Mouse (Mus musculus) ovary, postnatal 10 days (tissue): Measurements from ENCODE around the gene Pak3.
"Not testable (repeated sequence)": the region's sequence is repeated elsewhere in the genome, so short reads cannot be mapped to it uniquely, and the experiment has no call there.

ENCODE experiments used
- DNase-seq: peaks from one replicate; pipeline ENCODE4 v3.0.0; 2022; ENCODE audit warnings: low spot score

The Pak3 gene

DNA sequence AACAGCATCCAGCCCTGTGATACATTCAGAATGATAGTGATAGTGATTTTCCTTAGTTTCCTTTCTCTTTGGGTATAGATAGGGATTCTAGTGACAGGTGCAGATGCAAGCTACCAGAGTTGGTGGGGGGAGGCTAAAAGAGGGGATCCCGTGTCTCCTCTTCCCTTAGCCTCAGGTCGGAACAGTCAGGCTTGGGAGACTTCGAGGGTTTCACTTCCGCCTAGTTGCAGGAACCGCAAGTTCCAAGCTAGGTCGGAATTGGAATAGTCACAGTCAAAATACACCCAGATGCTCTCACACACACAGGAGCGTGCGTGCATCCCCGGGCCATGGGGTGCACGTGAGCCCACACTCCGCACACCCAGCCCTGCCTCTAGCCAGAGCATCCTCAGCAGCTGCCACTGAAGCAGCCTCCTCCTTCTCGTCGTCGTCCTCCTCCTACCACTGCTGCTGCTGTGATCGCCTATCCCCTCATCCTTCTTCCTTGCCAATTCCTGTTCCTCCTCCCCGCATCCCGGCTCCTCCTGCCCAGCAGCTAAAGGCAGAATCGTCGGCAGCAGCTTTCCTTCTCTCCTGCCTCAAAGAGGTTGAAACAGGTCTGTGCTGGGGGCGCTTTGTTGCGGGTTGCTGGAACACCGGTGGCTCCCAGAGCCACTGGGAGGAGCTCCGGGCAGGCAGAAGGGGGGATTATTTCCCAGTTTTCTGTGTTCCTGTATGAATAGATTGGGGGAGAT lies at the start of gene Pak3:
Pak3 (plus strand) TSS at position 424 of the 734 bp plus-strand sequence.
- no peak for DNase-seq

DNA sequence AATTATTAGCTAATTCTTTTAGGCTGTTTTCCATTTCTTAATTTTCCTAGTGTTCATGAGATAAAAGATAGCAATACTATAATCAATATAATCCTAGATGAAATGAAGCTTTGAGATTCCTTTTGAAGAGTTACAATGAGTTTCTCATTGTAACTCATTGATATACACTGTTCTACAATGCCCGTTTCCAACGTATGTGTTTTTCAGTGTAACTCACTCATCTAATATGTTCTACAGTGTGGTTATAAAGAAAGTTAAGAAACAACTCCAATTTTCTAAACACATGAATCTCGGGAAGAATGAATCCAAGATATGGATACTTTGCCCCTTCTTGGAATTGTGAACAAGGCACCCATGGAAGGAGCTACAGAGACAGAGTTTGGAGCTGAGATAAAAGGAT lies 35.5 kb upstream of the Pak3 start:
- peak; percentile 100 for DNase-seq

GRCm38 (mm10) chrX:143501053-143501695 lies 17.2 kb upstream of the Pak3 start:
- DNase-seq = no peak

- DNase-seq = no peak
Measured at GRCm38 (mm10) chrX:143501776-143502365, 16.5 kb upstream of the Pak3 start.

DNA sequence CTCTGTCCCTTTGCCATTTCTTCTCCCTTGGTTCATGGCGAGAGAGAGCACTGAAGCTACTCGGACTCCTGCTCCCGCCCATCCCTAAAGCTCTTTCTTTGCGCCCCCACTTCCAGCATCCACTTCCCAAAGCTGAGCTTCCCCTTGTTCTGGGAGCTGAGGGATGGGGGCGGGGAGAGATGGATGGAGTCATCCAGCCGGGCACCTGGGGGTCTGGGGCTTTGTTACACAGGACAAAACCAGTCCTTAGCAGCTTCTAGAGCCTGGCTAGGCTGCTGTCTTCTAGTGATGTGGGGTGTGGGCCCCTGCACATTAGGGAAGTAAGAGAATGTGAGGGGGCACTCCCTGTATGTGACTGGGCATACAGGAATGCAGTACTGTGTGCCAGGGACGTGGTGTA lies 526 bp downstream of the Pak3 start:
- no peak for DNase-seq

DNA sequence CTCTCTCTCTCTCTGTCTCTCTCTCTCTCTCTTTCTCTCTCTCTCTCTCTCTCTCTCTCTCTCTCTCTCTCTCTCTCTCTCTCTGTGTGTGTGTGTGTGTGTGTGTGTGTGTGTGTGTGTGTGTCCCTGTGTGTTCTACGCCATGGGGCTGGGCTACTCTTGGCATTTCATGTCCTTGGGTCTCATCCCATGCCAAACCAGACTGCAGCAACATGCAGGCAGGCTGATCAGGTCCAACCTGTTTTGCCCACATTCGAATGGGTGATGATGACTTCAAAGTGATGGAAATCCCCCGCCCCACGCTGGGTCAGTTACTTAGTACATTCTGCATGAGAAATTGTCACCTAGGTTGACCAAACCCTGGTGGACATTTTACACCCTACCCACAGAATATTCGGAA lies 1.1 kb downstream of the Pak3 start:
- not testable (repeated sequence) for DNase-seq

DNA sequence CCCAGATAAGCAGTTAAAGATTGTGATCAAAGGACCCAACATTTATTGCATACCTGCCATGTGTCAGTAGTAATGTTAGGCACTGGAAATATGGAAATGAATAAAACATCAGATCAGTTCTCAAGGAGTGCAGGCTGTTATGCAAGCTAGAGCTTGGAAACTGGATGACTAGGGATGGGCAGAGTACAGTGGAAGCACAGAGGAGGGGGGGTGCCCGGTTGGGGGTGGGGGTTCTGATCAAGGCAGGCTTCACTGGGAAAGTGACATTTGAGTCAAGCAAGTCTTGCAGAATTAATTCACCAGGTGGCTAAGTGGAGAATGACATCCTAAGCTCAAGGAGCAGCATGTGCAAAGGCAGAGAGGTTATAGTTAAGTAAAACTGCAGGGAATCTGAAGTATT lies 1.8 kb downstream of the Pak3 start:
- no peak for DNase-seq

DNA sequence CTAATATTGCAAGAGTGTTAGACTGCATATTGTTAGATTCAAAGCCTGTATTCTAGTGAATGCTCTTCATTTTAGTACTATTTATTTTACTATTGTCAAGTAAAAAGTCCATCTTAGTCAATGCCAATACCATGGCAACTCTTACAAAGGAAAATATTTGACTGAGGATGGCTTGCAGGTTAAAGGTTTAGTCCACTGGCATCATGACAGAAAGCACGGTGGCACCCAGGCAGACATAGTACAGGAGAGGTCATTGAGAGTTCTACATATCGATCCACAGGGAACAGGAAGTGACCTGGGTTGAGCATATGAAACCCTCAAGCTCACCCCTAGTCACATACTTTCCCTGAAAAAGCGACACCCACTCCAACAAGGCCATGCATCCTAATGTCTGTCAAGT lies 13.9 kb downstream of the Pak3 start:
- no peak for DNase-seq

DNA sequence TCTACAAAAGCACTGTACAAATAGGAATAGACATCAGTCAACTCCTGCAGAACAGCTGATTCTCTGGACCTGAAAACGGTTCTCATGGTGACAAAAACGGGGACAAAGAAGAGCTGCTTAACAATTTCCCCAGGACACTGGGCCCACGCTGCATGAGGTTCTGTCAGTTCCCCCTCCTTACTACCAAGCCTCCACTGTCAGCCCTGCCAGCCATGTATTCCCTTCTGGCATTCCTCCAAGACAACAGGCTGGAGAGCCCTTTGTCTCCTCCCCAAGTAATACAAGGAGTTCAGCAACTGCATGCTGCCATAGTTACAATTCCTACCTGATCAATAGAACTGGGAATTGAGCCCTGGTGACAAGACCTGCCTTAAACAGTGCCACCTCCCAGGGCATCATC lies 15.2 kb downstream of the Pak3 start:
- no peak for DNase-seq

DNA sequence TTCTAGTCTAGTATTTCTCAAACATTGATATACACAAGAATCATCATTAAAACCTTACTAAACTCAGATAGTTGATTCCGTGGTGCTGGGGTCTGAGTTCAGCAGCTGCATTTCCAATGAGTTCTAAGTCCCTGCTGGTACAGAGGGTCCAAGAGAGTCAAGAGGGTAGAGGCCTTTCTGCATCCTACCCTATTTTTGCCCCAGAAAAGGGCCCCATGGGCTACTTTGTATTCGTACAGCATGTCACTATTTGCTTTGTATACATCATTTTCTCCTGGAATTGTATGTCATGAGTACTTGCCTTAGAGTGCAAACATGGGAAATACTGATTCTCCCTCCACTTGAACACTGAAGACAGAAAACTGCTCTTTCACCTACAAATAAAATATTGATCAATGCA lies 24.4 kb downstream of the Pak3 start:
- DNase-seq = no peak

GRCm38 (mm10) chrX:143543186-143543793 lies 24.9 kb downstream of the Pak3 start:
- DNase-seq = no peak

GRCm38 (mm10) chrX:143573691-143574090 lies 55.3 kb downstream of the Pak3 start:
- DNase-seq = no peak

GRCm38 (mm10) chrX:143579925-143580324 lies 61.5 kb downstream of the Pak3 start:
- DNase-seq = no peak

GRCm38 (mm10) chrX:143580458-143580959 lies 62.1 kb downstream of the Pak3 start:
- DNase-seq = no peak

DNA sequence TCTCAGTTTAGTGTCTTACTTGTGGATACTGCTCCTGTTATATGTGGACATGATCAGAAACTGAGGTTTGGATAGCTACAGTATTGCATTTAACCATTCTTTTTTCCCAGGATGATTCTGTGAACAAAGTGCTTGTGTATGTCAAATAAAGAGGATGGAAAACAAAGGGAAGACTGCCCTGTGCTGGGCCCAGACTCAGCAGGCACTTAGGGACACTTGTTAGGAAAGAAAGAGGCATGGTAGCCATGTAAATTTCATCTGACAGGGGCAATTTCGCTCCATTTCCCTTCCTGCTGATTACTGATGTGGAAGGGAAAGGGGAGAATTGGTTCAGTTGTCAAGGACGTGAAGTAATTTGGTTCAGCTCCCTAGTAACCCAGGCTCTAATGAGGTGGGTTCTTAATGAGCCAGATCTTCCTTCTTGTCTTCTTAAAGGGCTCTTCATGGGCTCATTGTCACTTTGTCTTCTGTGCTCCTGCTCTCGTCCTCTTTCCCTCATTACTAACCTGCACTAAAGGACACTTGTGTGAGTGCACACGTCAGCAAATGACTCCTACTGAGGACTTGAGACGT lies 88.6 kb downstream of the Pak3 start:
- DNase-seq = no peak

GRCm38 (mm10) chrX:143618734-143619133 lies 100.3 kb downstream of the Pak3 start:
- no peak for DNase-seq

DNA sequence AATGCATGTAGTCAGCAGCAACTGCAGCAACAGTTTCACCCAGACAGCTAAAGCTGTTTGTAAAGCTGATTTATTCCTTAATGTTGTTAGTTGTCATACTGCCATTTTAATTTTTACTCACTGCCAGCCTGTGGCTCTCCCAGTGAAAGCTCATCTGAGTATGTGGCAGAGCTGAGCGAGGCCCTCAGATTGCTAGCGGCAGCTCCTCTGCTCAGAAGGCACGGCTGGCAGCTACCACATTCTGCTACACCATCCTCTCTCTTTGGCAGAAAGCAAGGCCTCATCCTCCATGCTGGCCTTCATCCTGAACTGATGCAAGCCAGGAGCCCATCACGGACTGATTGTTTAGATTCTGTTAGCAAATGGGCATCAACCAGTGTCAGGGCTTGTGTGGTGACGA lies 109.4 kb downstream of the Pak3 start:
- DNase-seq = no peak

GRCm38 (mm10) chrX:143643936-143644335 lies 125.5 kb downstream of the Pak3 start:
- DNase-seq = no peak

DNA sequence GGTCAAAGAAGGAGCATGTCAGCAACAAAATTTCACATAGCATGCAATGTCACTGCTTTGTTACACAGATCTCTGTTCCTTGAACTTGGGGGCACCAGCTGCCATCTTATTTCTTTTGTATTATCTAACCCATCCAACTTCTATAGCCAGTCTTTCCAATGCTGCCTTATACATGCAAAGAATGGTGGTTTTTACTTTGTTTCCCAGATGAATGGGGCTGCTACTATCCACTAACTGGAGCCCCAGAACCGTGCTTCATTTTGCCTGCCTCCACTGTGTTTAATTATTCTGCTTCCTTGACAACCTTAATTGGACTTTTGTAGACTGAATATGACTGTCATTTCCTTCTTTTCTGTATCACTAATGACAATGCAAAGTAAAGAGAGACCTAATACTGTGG lies 126.4 kb downstream of the Pak3 start:
- no peak for DNase-seq

GRCm38 (mm10) chrX:143654308-143655176 lies 136.2 kb downstream of the Pak3 start:
- DNase-seq = no peak

GRCm38 (mm10) chrX:143655177-143655492 lies 136.7 kb downstream of the Pak3 start:
- DNase-seq = no peak
